Mouse (Mus musculus): ENCODE data around the gene Pecam1. TPM values are rescaled to one million over a fixed set of nuclear protein-coding genes. Genes with fewer than 3 reads are reported as not detected.

Gene Pecam1
- polyA plus RNA-seq, 1 experiment: 0.15 TPM

DNA sequence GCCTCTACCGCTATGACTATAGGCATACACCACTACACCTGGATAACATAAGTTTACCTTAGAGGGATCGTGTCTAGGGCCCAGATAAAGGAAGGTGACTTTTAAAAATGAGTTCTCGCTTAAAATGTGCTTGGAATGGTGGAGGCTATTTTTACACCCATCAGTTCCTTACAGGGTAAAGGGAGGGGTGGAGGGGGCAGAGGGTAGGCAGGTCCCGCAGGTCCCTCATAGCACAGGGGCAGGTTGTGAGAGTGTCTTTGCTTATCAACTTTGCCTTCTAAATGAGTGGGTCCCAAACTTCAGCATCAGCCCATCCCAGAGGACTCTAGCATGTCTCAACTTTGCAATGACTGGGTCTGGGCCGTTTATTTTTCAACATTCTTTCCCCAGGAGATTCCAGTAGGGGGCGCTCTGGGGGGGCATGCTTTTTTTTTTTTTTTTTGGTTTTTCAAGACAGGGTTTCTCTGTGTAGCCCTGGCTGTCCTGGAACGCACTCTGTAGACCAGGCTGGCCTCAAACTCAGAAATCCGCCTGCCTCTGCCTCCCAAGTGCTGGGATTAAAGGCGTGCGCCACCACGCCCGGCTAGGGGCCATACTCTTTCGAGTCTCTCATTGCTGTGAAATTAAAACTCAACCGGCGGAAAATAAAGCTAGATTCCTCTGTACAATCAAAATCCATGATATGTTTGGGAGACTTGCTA is 136.6 kb downstream of the Pecam1 start:
- no peak for TF ChIP-seq CEBPB (IDR thresholded peaks at IDR 0.05; ENCODE audit: low read depth)
- no peak for TF ChIP-seq MAX (IDR thresholded peaks at IDR 0.05)
- TF ChIP-seq FOSL1 (IDR thresholded peaks at IDR 0.05; ENCODE audit: insufficient read depth, low read length, poor library complexity, severe bottlenecking): no peak
- no peak for TF ChIP-seq CTCF (IDR thresholded peaks at IDR 0.05; ENCODE audit: control insufficient read depth, insufficient read depth, insufficient read length)
- no peak for TF ChIP-seq MYOG (IDR thresholded peaks at IDR 0.05; ENCODE audit: control insufficient read depth, extremely low read depth, insufficient read length)
- TF ChIP-seq MYOD1 (IDR thresholded peaks at IDR 0.05; ENCODE audit: control insufficient read depth, insufficient read length, low read depth): no peak
- TF ChIP-seq USF1 (IDR thresholded peaks at IDR 0.05; ENCODE audit: low read depth): no peak
- H3K27me3 ChIP-seq (ENCODE audit: control insufficient read depth, insufficient read depth, insufficient read length): no peaks in the 10 kb centered on the region
- peak overlapping the region; percentile 82 for H3K4me3 ChIP-seq (ENCODE audit: insufficient read depth, poor library complexity, severe bottlenecking)
- peaks cover 28% of the 10 kb centered on the region for H3K79me2 ChIP-seq (ENCODE audit: control insufficient read depth, insufficient read depth)
- no peaks in the 10 kb centered on the region for H3K79me3 ChIP-seq (ENCODE audit: low read depth)
- H3ac ChIP-seq (ENCODE audit: control insufficient read depth, insufficient read length, low read depth): no peak overlapping the region
- H3K36me3 ChIP-seq (ENCODE audit: control insufficient read depth, insufficient read depth): no peaks in the 10 kb centered on the region

DNA sequence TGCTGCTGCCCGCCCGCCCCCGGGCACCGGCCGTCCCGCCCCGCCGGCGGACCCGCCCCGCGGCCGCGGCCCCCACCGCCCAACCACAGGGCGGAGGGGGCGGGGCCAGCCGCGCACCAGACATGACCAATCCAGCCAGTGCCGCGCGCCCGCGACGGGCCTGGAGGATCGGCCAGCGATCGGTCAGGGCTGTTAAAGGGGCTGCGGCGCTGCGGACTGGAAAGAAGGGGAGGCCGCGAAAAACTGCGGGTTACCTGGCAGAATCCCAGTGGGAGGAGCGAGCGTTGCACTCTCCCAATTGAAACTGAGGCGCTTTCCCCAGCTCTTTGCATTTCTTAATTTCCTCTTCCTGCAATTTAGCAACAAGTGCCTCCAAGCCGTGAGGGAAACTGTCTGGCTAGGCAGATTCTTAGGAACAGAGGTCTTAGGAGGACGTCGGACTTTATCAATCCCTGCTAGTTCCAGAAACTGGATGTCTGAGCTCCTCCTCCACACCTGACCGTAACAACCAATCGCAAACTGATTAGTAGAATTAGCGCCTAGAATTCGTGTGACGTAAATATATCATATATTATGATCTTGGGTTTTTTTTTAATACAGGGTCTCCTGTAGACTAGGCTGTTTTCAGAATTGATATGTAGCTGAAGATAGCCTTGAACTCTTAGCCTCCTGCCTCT is 137.3 kb downstream of the Pecam1 start, which contains the start of gene Tex2:
Gene Tex2 (minus strand): TSS at position 463 of the 677 bp plus-strand sequence.
- peak within 1 kb of the TSS; percentile 82 for H3K4me3 ChIP-seq (ENCODE audit: insufficient read depth, poor library complexity, severe bottlenecking)
- peak within 1 kb of the TSS; percentile 92 for H3ac ChIP-seq (ENCODE audit: control insufficient read depth, insufficient read length, low read depth)
- H3K36me3 ChIP-seq (ENCODE audit: control insufficient read depth, insufficient read depth): no peaks in the 10 kb centered on the region
- H3K79me2 ChIP-seq (ENCODE audit: control insufficient read depth, insufficient read depth): peaks cover 28% of the 10 kb centered on the region
- H3K79me3 ChIP-seq (ENCODE audit: low read depth): no peaks in the 10 kb centered on the region
- TF ChIP-seq MAX (IDR thresholded peaks at IDR 0.05) (no peak), USF1 (IDR thresholded peaks at IDR 0.05; ENCODE audit: low read depth) (peak; percentile 55)
- no peaks in the 10 kb centered on the region for H3K27me3 ChIP-seq (ENCODE audit: control insufficient read depth, insufficient read depth, insufficient read length)

GRCm38 (mm10) chr11:106612209-106612960 is 138.0 kb downstream of the Pecam1 start:
- no peaks in the 10 kb centered on the region for H3K36me3 ChIP-seq (ENCODE audit: control insufficient read depth, insufficient read depth)
- no peak for TF ChIP-seq USF1 (IDR thresholded peaks at IDR 0.05; ENCODE audit: low read depth)
- no peak for TF ChIP-seq MYOD1 (IDR thresholded peaks at IDR 0.05; ENCODE audit: control insufficient read depth, insufficient read length, low read depth)

GRCm38 (mm10) chr11:106609731-106610130 is 140.7 kb downstream of the Pecam1 start:
- Histone ChIP-seq H3K79me2 (ENCODE audit: control insufficient read depth, insufficient read depth) (peaks cover 38% of the 10 kb centered on the region), H3K27me3 (ENCODE audit: control insufficient read depth, insufficient read depth, insufficient read length) (no peaks in the 10 kb centered on the region), H3K79me3 (ENCODE audit: low read depth) (peaks cover 3% of the 10 kb centered on the region), H3K36me3 (ENCODE audit: control insufficient read depth, insufficient read depth) (no peaks in the 10 kb centered on the region), H3ac (ENCODE audit: control insufficient read depth, insufficient read length, low read depth) (no peak overlapping the region), H3K4me3 (ENCODE audit: insufficient read depth, poor library complexity, severe bottlenecking) (no peak overlapping the region)
- TF ChIP-seq MAX (IDR thresholded peaks at IDR 0.05): no peak
- TF ChIP-seq MYOD1 (IDR thresholded peaks at IDR 0.05; ENCODE audit: control insufficient read depth, insufficient read length, low read depth): no peak
- no peak for TF ChIP-seq FOSL1 (IDR thresholded peaks at IDR 0.05; ENCODE audit: insufficient read depth, low read length, poor library complexity, severe bottlenecking)
- no peak for TF ChIP-seq USF1 (IDR thresholded peaks at IDR 0.05; ENCODE audit: low read depth)
- no peak for TF ChIP-seq CEBPB (IDR thresholded peaks at IDR 0.05; ENCODE audit: low read depth)
- TF ChIP-seq CTCF (IDR thresholded peaks at IDR 0.05; ENCODE audit: control insufficient read depth, insufficient read depth, insufficient read length): no peak
- TF ChIP-seq MYOG (IDR thresholded peaks at IDR 0.05; ENCODE audit: control insufficient read depth, extremely low read depth, insufficient read length): no peak

More at GRCm38 (mm10) chr11:106612209-106612960, 138.0 kb downstream of the Pecam1 start:
- peak overlapping the region; percentile 92 for H3ac ChIP-seq (ENCODE audit: control insufficient read depth, insufficient read length, low read depth)
- peaks cover 28% of the 10 kb centered on the region for H3K79me2 ChIP-seq (ENCODE audit: control insufficient read depth, insufficient read depth)
- no peaks in the 10 kb centered on the region for H3K27me3 ChIP-seq (ENCODE audit: control insufficient read depth, insufficient read depth, insufficient read length)
- no peaks in the 10 kb centered on the region for H3K79me3 ChIP-seq (ENCODE audit: low read depth)
- peak overlapping the region; percentile 82 for H3K4me3 ChIP-seq (ENCODE audit: insufficient read depth, poor library complexity, severe bottlenecking)

GRCm38 (mm10) chr11:106607316-106607715 is 143.1 kb downstream of the Pecam1 start:
- Histone ChIP-seq H3K79me3 (ENCODE audit: low read depth) (peaks cover 5% of the 10 kb centered on the region), H3K27me3 (ENCODE audit: control insufficient read depth, insufficient read depth, insufficient read length) (no peaks in the 10 kb centered on the region), H3K79me2 (ENCODE audit: control insufficient read depth, insufficient read depth) (peaks cover 38% of the 10 kb centered on the region), H3K36me3 (ENCODE audit: control insufficient read depth, insufficient read depth) (no peaks in the 10 kb centered on the region), H3K4me3 (ENCODE audit: insufficient read depth, poor library complexity, severe bottlenecking) (no peak overlapping the region), H3ac (ENCODE audit: control insufficient read depth, insufficient read length, low read depth) (no peak overlapping the region)
- TF ChIP-seq CEBPB (IDR thresholded peaks at IDR 0.05; ENCODE audit: low read depth) (no peak), MYOD1 (IDR thresholded peaks at IDR 0.05; ENCODE audit: control insufficient read depth, insufficient read length, low read depth) (no peak), MAX (IDR thresholded peaks at IDR 0.05) (no peak), FOSL1 (IDR thresholded peaks at IDR 0.05; ENCODE audit: insufficient read depth, low read length, poor library complexity, severe bottlenecking) (no peak), MYOG (IDR thresholded peaks at IDR 0.05; ENCODE audit: control insufficient read depth, extremely low read depth, insufficient read length) (no peak)

Data from C2C12 (cell line).